Mouse (Mus musculus) right cerebral cortex, postnatal 25 days (tissue): ENCODE measurements around the gene Raet1e.
"Not testable (repeated sequence)": the region's sequence is repeated elsewhere in the genome, so short reads cannot be mapped to it uniquely, and the experiment has no call there.

Experiments
- DNase-seq: peaks from one replicate; pipeline ENCODE4 v3.0.0; 2022

The Raet1e gene

GRCm38 (mm10) chr10:22364915-22365314 lies 206.5 kb downstream of the Raet1e start:
- DNase-seq: not testable (repeated sequence)

- DNase-seq: not testable (repeated sequence)
These were observed 222.9 kb downstream of the Raet1e start for GRCm38 (mm10) chr10:22381226-22381625.

GRCm38 (mm10) chr10:22390146-22390545 lies 231.8 kb downstream of the Raet1e start:
- not testable (repeated sequence) for DNase-seq

- DNase-seq: not testable (repeated sequence)
These were observed 233.2 kb downstream of the Raet1e start for GRCm38 (mm10) chr10:22391616-22392015.

GRCm38 (mm10) chr10:22393028-22393824 lies 234.9 kb downstream of the Raet1e start:
- not testable (repeated sequence) for DNase-seq

- DNase-seq: not testable (repeated sequence)
These were observed 238.3 kb downstream of the Raet1e start for GRCm38 (mm10) chr10:22396680-22397079.

DNA sequence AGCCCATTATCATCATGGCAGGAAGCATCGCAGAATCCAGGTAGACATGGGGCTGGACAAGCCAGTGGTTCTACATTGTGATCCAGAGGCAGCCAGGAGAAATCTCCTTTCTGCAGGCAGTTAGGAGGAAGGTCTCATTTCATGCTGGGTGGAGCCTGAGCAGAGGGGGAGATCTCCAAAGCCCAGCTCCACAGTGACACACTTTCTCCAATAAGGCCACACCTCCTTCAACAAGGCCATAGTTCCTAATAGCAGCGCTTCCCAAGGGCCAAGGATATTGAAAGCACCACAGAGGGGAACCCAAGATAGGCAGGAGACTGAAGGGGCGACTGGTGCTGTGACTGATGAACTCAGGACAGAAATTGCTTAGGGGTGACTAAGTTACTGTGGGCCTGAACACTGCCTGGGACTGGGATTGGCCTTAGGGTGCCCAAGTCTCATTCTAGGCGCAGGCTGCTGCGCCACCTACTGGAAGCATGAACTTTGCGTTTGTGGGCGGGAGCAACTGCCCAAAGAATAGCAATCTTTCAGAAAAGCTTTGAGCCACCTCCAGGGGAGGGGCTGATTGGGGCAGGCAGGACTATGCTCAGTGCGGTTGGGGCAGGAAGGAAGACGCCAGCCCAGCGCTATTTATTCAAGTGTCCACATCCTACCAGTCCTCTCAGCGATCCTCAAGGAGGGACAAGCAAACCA lies 244.0 kb downstream of the Raet1e start:
- peak; percentile 14 for DNase-seq

DNA sequence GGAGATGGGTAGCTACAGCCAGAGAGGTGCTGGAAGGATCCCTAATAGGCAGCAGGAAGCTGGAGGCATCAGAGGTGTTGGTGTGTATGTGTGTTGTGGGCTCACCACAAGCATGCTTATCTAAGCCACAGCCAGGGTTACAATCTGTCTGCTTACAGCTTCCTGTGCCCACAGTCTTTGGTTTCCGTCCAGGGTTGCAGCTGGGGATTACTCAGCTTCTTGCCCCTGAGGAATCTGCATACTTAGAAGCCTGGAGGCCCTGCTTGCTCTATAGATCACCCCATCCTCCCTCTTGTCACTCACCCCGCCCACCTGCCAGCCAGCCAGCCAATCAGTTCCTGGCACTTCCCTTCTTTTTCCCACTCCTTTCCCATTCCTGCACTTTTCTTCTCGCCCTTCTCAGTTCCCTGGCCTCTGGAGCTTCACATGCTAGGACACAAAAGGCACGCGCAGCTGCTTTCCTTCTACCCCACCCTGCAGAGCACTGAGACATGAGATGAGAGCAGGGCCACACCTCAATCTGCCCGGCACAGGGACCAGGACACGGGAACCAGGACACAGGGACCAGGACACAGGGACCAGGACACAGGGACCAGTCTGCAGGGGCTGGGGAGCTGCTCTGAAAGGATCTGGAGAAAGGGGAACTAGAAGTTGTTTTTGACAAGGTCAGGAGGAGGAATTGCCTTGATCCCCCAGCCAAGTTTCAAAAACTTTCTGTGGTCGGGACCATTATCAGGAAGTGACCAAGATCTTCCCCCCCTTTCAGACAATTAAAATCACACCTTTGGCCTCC lies 255.5 kb downstream of the Raet1e start:
- DNase-seq: peak; percentile 16
